Mouse (Mus musculus) 3134 (cell line): ENCODE data around the gene Hc.

Source experiments
- DNase-seq: peaks from one replicate; pipeline ENCODE4 v3.0.0-alpha.2; 2011; ENCODE audit warnings: low spot score; ENCODE audit not compliant: insufficient read length; ENCODE audit errors: extremely low read depth

Gene Hc

DNA sequence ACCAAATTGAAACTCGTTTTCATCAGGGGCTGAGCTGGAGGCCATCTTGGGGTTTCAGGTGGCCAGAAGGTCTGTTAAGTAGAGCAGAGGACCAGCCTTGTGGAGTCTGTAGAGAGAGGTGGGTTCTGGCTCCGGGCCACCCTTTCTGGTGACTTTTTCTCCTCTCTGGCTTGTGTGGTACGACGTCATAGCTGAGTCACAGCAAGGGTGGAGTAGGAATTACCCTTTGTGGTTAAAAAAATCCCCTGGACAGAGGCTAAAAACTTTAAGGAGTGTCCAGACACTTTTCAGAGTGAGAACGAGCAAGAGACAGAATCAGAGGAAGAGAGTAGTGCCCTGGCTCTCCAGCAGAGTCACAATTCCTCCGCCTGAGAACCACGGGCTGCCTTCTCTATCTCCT is 103.2 kb downstream of the Hc start:
- peak; percentile 71 for DNase-seq

DNA sequence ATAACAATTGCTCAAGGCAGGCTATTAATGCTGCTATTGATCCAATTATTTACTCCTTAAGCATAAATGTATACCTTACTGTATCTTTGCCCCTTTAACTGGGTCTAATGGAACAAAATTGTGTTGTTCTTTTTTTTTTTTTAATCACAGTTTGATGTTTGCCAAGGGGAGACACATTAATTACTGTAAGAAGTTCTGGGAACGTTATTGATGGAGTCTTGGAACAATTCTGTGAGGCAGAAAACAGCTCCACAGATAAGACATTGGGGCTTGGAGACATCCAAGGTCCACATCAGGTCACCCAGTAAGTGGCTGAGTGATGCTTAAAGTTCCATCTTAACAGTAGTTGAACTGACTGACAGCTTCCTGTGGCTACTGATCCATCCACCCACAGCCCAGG is 103.8 kb downstream of the Hc start:
- no peak for DNase-seq

DNA sequence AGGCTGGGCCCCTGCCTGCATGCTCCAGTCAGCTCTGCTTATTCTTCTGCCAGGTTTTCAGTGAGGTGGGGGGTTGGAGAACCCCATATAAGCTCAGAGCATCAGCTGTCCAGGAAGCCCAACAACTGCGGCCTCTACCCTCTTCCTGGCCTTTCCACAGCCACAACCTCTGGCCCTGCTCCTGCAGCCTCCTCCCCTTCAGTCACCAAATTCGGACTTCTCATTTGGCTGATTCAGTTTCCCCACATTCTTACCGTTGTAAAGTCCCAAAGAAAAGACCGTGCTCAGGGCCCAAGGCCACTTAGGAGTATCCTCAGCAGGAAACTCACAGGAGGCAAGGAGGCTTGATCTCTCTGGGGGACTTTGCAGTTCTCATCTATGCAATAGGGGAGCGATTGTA is 104.3 kb downstream of the Hc start:
- no peak for DNase-seq

DNA sequence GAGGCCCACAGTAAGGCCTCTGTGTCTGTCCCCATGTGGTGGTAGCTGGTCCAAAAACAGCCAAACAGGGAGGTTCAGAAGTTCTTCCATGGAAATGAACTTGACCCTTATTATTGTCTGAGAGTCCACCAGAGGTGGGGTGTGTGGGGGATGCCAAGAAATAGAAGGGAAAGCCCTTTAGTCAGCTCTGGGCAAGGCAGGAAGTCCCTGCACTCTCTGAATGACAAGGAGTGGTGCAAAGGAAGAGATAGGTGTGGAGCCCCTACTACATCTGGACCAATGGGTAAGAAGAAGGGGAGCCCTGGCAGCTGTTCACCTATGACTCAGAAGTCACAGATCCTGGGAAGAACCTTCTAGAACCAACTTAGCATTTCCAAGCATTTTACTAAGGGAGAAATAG is 106.9 kb downstream of the Hc start:
- no peak for DNase-seq

DNA sequence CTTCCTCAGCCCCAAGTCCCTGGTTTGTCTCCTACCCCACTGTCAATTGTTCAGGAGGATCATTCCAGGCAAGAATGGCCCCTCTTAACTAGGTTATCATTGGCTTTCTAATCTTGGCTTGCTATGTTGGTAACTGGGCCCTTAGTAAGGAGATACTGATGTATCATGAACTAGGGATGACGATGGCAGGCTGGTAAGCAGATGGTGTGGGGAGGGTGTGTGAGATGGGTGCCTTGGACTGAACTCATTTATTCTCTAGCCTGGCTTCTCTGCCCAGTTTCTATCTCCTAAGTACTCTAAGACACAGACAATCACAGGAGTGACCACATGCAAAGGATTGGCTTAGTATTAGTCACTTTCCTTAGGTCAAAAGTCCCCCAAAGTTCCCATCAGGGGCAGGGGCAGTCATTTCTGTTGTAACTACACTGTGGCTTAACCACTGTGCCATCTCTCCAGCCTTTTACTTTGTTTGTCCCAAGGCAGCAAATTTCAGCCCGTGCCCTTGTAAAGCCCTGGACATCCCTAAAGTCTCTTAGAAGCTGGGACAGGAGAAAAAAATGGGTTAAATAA is 107.6 kb downstream of the Hc start:
- DNase-seq: no peak

DNA sequence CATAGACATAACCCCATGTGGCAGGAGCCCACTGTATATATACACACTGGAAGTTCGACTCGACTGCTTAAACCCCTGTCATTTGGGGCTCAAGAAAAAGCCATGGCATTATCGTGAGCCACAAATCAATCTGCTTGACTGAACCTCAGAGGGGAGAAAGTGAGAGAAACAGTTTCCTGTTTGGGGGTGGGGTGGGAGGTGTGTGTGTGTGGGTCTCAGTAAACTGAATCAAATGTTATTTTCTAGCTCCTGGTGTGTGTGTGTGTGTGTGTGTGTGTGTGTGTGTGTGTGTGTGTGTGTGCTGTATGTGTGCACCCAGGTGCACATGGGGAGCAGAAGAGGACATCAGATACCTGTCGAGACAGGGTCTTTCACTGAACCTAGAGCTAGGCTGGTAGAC is 108.2 kb downstream of the Hc start:
- no peak for DNase-seq

DNA sequence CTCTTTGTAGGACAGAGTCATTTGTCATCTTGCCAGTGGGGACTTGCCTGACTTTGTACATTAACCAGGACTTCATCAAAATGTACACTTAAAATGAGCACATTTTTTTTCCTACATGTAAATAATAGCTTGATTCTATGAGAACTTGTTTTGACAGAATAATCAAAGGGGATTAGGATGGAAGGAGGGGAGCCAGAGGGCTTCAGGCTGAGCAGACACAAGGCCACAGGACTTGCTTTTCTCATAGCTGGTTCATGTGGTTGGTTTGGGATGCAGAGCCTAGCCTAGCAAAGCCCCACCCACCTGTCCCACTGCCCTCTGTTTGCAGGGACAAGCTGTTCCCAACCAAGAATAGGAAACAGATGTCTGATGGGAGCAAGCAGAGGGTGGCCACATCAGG is 109.8 kb downstream of the Hc start:
- no peak for DNase-seq

DNA sequence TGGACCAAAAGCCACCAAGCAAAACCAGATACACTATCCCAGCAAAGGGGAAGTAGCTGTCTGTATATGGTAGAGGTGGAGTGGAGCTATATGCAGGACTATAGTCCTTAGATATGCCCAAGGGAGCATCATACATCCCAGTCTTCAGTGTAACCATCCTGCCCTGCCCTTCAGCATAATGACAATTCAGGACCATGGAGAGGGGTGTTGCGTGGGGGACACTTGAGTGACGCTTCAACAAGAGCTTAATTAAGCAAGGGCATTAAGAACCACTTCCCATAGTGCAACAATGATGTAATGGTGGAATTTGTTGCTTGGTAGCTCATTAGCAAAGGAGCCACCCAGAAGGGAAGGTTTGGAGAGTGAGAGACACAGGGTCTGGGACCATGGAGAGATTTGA is 112.6 kb downstream of the Hc start:
- no peak for DNase-seq

DNA sequence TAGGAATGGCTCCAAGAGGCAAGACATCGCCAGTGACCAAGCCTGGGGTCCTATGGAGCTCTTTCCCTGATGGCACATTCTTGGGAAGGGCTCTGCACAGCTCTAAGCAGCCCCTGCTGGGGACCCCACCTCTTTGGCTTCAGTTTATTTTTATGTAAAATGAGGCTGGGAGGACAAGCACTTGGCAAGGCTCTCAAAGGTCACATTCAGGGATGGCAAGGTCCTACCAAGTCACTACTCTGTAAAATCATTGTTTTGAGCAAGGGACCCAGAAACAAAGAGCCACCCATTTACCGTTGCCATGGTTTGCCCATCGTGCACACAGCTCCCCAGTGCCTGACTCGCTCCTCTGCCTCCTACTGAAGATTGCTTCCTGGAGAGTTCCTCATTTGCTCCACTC is 115.2 kb downstream of the Hc start:
- DNase-seq: no peak

DNA sequence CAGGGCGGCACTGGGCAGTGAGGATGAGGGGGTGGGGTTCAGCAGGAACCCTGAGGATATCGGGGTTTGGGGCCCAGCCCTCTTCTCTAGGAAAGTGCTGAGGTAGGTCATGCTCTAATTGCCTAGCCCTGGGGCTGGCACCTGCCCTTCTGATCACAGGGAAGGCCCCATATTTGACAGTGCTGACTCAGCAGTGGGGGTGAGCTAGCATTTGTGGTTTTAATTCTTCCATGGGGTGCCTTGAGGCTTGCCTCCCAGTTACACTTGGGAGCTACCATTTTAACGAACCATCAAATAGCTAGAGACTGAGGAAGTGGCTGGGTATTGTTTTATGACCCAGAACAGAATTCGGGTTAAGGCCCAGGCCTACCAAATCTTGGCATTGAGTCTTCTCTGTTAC is 115.7 kb downstream of the Hc start:
- no peak for DNase-seq

DNA sequence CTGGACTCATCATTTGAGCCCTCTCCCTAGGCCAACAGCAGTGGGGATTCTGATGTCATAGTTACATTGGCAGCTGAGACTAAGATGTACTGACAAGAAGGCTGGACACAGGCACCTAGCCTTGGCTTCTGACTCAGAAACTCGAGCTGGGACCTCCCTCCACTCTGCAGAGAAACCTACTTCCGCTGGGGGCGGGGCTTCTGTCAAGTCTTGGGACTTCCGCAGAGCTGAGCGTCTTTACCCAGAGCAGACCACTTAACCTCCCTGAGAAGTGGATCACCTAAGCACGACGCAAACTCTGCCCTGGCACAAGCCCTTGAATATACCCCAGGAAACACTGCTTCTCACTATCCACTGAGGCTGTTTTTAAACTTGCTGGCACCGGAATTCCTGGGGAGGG is 116.5 kb downstream of the Hc start:
- no peak for DNase-seq

DNA sequence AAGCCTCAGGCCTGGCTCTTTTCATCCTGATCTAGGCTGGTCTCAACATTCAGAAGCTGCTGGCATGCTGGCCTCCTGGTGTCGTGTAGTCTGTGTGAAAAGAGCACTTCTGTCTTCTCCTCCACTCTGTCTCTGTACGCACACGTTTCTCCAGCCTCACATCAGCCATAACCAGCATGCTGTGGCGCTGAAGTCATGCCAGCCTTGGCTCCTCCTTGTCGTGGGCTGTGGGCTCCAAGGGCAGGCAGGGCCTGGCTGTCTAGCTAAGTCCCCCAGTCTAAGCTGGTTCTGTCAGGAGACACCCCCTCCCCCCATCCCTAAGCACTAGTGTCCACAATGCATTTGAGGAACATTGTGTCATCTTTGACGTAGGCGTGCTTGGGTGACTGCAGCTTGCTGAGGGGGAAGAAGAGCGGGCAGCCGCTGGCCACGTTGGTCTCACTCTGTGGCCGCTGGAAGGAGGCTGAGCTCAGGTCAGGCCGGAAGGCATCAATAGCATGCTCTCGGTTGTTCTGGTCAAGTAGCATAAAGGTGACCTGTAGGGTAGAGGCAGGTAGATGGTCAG is 117.6 kb downstream of the Hc start:
- no peak for DNase-seq

DNA sequence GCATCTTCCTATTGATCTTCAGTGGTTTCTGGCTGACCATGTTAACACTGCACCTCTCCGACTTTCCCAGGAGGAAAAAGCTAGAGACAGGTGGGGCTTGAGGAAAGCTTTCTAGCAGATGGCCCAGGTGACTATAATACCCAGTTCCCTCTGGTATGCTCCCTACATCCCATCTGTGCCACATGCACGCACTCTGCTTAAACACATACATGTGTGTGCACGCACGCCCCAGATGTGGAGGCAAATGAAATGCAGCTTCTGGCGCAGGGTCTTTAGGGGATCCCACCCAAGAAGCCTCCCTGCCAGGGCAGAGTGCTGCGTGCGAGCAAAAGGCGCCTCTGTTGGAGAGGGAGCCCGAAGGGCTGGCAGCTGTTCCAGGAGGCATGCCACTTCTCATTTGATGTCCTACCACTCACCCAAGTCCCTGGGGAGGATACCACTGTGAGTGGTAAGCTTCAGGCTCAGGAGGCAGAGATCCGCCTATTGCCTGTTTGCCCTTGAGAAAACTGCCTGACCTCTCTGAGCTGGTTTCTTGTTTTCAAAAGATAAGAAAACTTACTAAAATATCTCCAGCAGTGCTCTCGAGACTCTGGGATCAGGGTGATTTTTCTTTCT is 120.1 kb downstream of the Hc start:
- no peak for DNase-seq

DNA sequence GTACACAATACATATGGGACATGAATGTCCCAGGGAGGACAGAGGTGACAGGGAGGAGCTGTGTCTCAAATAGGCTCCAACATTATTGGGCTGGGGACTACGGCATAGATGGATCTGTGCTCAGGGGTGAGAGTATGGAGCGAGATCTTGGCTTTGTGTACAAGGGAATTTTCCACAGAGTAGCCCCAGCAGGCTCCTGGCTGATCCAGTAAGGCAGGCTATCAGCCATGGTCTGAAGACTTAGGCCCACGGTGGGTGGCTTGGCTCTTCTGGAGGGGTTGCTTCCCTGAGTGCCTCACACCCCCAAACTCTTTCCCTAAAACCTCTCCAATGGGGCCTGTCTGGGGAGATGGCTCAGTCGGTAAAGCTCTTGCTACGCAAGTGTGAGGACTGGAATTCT is 121.0 kb downstream of the Hc start:
- DNase-seq: no peak

DNA sequence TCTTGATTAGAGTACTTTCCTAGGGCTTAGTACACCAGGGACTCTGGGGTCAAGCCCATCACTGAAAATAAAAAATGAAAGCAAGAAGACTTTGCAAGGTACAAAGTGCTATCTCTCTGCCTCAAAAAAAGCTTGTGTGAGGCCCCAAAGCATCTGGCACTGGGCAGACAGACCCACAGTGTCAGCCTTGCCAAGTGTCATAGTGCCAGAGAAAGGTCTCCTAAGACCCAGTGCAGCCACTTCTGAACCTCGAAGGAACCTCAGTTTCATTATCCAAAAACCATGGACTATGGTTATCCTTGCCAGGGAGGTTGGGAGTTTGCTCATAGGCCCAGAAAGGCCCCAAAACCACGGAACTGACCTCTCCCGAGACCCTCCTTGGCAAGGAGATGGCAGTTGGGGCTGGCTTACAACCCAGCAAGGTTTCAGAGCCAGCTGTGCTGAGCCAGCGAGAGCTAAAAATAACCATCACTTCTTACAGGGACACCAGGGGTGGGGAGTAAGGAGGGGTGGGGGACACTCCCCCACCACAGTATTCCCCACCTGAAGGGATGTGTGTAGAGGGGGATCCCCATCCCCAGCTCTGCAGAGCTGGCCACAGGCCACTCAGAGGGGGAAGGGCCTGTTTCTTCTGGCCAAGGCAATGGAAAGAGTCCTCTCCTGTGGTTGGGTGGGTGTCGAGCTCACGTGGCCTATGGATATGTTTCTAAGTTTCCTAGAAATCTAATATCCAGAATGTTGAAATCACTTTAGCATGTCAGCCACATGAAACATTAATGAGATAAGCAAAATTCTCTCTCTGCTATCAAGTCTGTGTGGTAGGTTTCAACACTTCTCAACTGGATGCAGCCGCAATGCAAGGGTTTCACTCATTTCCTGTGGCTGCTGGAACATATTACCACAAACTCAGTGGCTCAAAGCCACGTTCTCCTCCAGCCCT is 122.7 kb downstream of the Hc start:
- peak; percentile 76 for DNase-seq

DNA sequence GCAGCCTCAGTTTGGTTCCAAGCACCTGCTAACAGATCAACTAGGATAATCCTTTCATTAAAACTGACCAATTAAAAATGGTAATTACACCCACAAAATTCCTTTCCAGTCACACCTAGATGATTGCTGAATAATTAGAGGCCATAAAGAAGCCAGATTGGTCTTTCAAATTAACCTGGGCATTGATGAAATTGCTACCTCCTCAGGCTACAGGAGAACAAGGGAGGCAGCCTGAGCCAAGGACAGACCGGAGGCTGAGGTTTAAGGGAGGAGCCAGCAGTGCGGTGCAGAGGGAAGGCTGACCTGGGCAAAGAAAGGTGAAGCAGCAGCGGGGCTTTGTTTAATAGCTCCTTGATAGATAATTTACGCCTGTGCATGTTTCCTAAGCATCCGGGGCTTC is 123.8 kb downstream of the Hc start:
- DNase-seq: no peak
